Mouse (Mus musculus) stomach, postnatal 0 days (tissue): ENCODE data around the gene Grk4. TPM values are rescaled to one million over a fixed set of nuclear protein-coding genes. Genes with fewer than 3 reads are reported as not detected.
A peak's percentile ranks its signal among the peaks of the same experiment; 100 is the strongest.

Experiments
- ATAC-seq: fragments of 200-750 bp; cut with Nextera tagmentation; 2 replicates; pipeline ENCODE4 v1.8.0; 2017; ENCODE audit not compliant: low FRiP score, low TSS enrichment
- DNase-seq: peaks from one replicate; pipeline ENCODE4 v3.0.0-alpha.2; 2016; ENCODE audit warnings: low spot score
- H3K27ac ChIP-seq: fragments of 300-500 bp; sonication (generic); replicated peaks from 2 replicates; pipeline ENCODE4 v1.5.1; 2014; ENCODE audit warnings: mild to moderate bottlenecking, control low read depth
- H3K27me3 ChIP-seq: fragments of 300-500 bp; sonication (generic); 2 replicates; pipeline ENCODE4 v1.6.1; 2014; ENCODE audit warnings: low read length; ENCODE audit not compliant: control insufficient read depth, insufficient read depth
- H3K36me3 ChIP-seq: fragments of 300-500 bp; sonication (generic); 2 replicates; pipeline ENCODE4 v1.6.1; 2014; ENCODE audit warnings: low read length, mixed read lengths; ENCODE audit not compliant: control insufficient read depth, insufficient read depth
- H3K4me1 ChIP-seq: fragments of 300-500 bp; sonication (generic); replicated peaks from 2 replicates; pipeline ENCODE4 v1.6.1; 2014; ENCODE audit warnings: antibody characterized with exemption; ENCODE audit not compliant: control insufficient read depth, insufficient read depth
- H3K4me2 ChIP-seq: fragments of 300-500 bp; sonication (generic); replicated peaks from 2 replicates; pipeline ENCODE4 v1.6.1; 2014; ENCODE audit warnings: low read depth, mild to moderate bottlenecking, control low read depth, moderate library complexity
- H3K4me3 ChIP-seq: fragments of 300-500 bp; sonication (generic); 2 replicates; pipeline ENCODE4 v1.5.1; 2014; ENCODE audit warnings: low read depth, low read length, control low read depth
- H3K9ac ChIP-seq: fragments of 300-500 bp; sonication (generic); 2 replicates; pipeline ENCODE4 v1.6.1; 2014; ENCODE audit warnings: mild to moderate bottlenecking, low read length, control low read depth, mixed read lengths
- H3K9me3 ChIP-seq: fragments of 300-500 bp; sonication (generic); 2 replicates; pipeline ENCODE4 v1.6.1; 2016; ENCODE audit warnings: low read length; ENCODE audit not compliant: control insufficient read depth
- CTCF ChIP-seq: IDR thresholded peaks from 2 replicates; pipeline ENCODE4 v1.5.1; 2016; ENCODE audit warnings: antibody characterized with exemption, low read depth, mild to moderate bottlenecking, moderate library complexity
- EP300 ChIP-seq: optimal IDR thresholded peaks from 2 replicates; pipeline ENCODE3; 2016; ENCODE audit warnings: antibody characterized with exemption
- WGBS: fragments of 180-500 bp; shearing (Covaris S2); extraction: QIAGEN DNeasy Blood & Tissue Kit; methylation state at CpG from one replicate; pipeline ENCODE4 v1.1.7; 2014; 5-methylcytosine and 5-hydroxymethylcytosine counted together
- polyA plus RNA-seq: library from polyadenylated mRNA; unstranded; fragments of >200 nt; fragmentation: Nextera tagmentation; extraction: Ambion mirVana; gene quantifications from 2 replicates; pipeline ENCODE4 v1.2.1, GENCODE M21; 2015

The Grk4 gene
- polyA plus RNA-seq, 1 experiment from 2014 or later, result 1.2 TPM

GRCm38 (mm10) chr5:34761509-34761908, 101.3 kb downstream of the Grk4 start, which contains the start of gene Htt:
TSS of gene Htt (plus strand) at chr5:34761740.
- Histone ChIP-seq H3K27ac (peak within 1 kb of the TSS; percentile 90), H3K4me3 (peak within 1 kb of the TSS; percentile 89), H3K9ac (peak within 1 kb of the TSS; percentile 89), H3K4me1 (no peaks in the 10 kb centered on the region), H3K27me3 (no peaks in the 10 kb centered on the region), H3K36me3 (no peaks in the 10 kb centered on the region), H3K4me2 (peak within 1 kb of the TSS; percentile 96), H3K9me3 (no peaks in the 10 kb centered on the region)
- TF ChIP-seq EP300 (no peak), CTCF (peak; percentile 47; the same call in 1 of the 2 replicates)
- DNase-seq, result peak; percentile 94
- WGBS, result 1% methylated on average over 35 of the region's 35 CpGs
- ATAC-seq, result peak; percentile 98

- TF ChIP-seq CTCF (no peak), EP300 (no peak)
- Histone ChIP-seq H3K27ac (peak overlapping the region; percentile 90), H3K36me3 (no peaks in the 10 kb centered on the region), H3K4me3 (peak overlapping the region; percentile 89), H3K9me3 (no peaks in the 10 kb centered on the region), H3K27me3 (no peaks in the 10 kb centered on the region), H3K4me2 (peak overlapping the region; percentile 96), H3K9ac (peak overlapping the region; percentile 89), H3K4me1 (no peaks in the 10 kb centered on the region)
- ATAC-seq (peak; percentile 60), DNase-seq (no peak)
- WGBS, result 1% methylated on average over 42 of the region's 54 CpGs
These were observed 101.9 kb downstream of the Grk4 start for GRCm38 (mm10) chr5:34761934-34762611.

- Histone ChIP-seq H3K4me1 (no peaks in the 10 kb centered on the region), H3K4me3 (no peak overlapping the region), H3K27ac (no peak overlapping the region), H3K36me3 (no peaks in the 10 kb centered on the region), H3K9ac (no peak overlapping the region), H3K4me2 (no peak overlapping the region), H3K27me3 (no peaks in the 10 kb centered on the region), H3K9me3 (no peaks in the 10 kb centered on the region)
- 81% methylated on average over 3 of the region's 3 CpGs for WGBS
- ATAC-seq (no peak), DNase-seq (no peak)
- no peak for TF ChIP-seq EP300
- no peak for TF ChIP-seq CTCF
These were observed 111.6 kb downstream of the Grk4 start for GRCm38 (mm10) chr5:34771818-34772217.

- DNase-seq (no peak), ATAC-seq (no peak)
- TF ChIP-seq EP300 (no peak), CTCF (no peak)
- H3K4me1 ChIP-seq, result no peaks in the 10 kb centered on the region
- H3K27ac ChIP-seq, result no peak overlapping the region
- WGBS, result 88% methylated on average over 4 of the region's 4 CpGs
- no peaks in the 10 kb centered on the region for H3K27me3 ChIP-seq
- no peak overlapping the region for H3K9ac ChIP-seq
- H3K9me3 ChIP-seq, result no peaks in the 10 kb centered on the region
- no peaks in the 10 kb centered on the region for H3K36me3 ChIP-seq
- no peak overlapping the region for H3K4me3 ChIP-seq
- no peak overlapping the region for H3K4me2 ChIP-seq
These were observed 112.6 kb downstream of the Grk4 start for GRCm38 (mm10) chr5:34772696-34773245.

- TF ChIP-seq EP300 (no peak), CTCF (no peak)
- no peaks in the 10 kb centered on the region for H3K4me1 ChIP-seq
- no peak overlapping the region for H3K4me2 ChIP-seq
- no peak for DNase-seq
- H3K36me3 ChIP-seq, result no peaks in the 10 kb centered on the region
- no peak overlapping the region for H3K4me3 ChIP-seq
- no peaks in the 10 kb centered on the region for H3K27me3 ChIP-seq
- H3K9ac ChIP-seq, result no peak overlapping the region
- H3K27ac ChIP-seq, result no peak overlapping the region
- WGBS, result 89% methylated on average over 2 of the region's 2 CpGs
- no peak for ATAC-seq
- H3K9me3 ChIP-seq, result no peaks in the 10 kb centered on the region
These were observed 113.2 kb downstream of the Grk4 start for GRCm38 (mm10) chr5:34773392-34773791.

GRCm38 (mm10) chr5:34785027-34785426, 124.8 kb downstream of the Grk4 start:
- Histone ChIP-seq H3K4me3 (no peak overlapping the region), H3K36me3 (no peaks in the 10 kb centered on the region; the same call in none of the 2 replicates), H3K27ac (no peak overlapping the region), H3K9me3 (no peaks in the 10 kb centered on the region), H3K4me2 (no peak overlapping the region), H3K9ac (no peak overlapping the region), H3K4me1 (no peaks in the 10 kb centered on the region), H3K27me3 (no peaks in the 10 kb centered on the region)
- no peak for ATAC-seq
- TF ChIP-seq CTCF, result no peak
- no peak for TF ChIP-seq EP300
- 87% methylated on average over 3 of the region's 3 CpGs for WGBS
- DNase-seq, result no peak
